In the genomic region with DNA sequence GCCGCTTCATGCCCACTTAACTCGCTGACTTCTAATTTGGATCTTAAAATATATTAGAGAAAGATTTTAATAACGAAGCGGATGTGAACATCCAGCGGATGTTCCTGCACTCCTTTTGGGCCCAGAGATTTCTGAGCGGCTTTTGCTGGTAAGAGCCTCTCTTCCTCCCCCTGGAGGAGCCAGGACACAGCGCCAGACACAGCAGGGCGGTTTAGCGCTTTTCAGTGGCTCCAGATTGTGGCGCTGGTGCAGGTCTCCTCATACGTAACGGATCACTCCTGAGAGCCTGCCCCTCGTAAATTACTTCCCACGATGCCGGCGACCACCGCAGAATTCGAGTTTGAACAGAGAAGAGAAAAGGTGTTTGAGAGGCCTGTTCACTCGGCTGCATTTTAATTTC, we compare ENCODE assay signal across 7 mouse cellular contexts. TPM values are rescaled to one million over a fixed set of nuclear protein-coding genes. Genes with fewer than 3 reads are reported as not detected.
A peak's percentile ranks its signal among the peaks of the same experiment; 100 is the strongest.
DNase-seq lines count a peak whose midpoint lies in the region; ATAC-seq lines count a peak whose summit lies in the region.

No protein-coding gene starts in this region.

- 0 out of 2 replicates have a peak, but pooled peaks cover 3% of the 10 kb centered on the region for H3K4me1 ChIP-seq in heart, embryonic 11.5 days (ENCODE audit: control insufficient read depth, insufficient read depth, low read length)
- H3K4me1 ChIP-seq in midbrain, embryonic 16.5 days (ENCODE audit: control insufficient read depth, insufficient read depth, low read length) = peaks cover 12% of the 10 kb centered on the region

- H3K9me3 ChIP-seq in heart, embryonic 11.5 days (replicated peaks; ENCODE audit: control insufficient read depth, low read length) = no peaks in the 10 kb centered on the region
- no peaks in the 10 kb centered on the region for H3K9me3 ChIP-seq in midbrain, embryonic 16.5 days (replicated peaks; ENCODE audit: control insufficient read depth, low read length, poor library complexity, severe bottlenecking)

- peak overlapping the region; percentile 54; the same call in 1 of the 2 replicates for H3K9ac ChIP-seq in heart, embryonic 11.5 days (ENCODE audit: low read depth, low read length)
- peak overlapping the region; percentile 33; the same call in 1 of the 2 replicates for H3K9ac ChIP-seq in midbrain, embryonic 16.5 days (ENCODE audit: low read depth, low read length)

- no peak overlapping the region for H3K27ac ChIP-seq in heart, embryonic 11.5 days (ENCODE audit: low read depth, low read length)
- H3K27ac ChIP-seq in midbrain, embryonic 16.5 days (ENCODE audit: low read length) = no peak overlapping the region; the same call in 1 of the 2 replicates

- H3K4me3 ChIP-seq in heart, embryonic 11.5 days (ENCODE audit: low read depth, low read length) = peak overlapping the region; percentile 35
- peak overlapping the region; percentile 25 for H3K4me3 ChIP-seq in midbrain, embryonic 16.5 days (ENCODE audit: low read depth, low read length)

- DNase-seq in adrenal gland, postnatal 36 days = peak; percentile 72 to 73
- peak; percentile 89 for DNase-seq in embryo, embryonic 10 days (ENCODE audit: low spot score)
- DNase-seq in kidney, adult 9 months = peak; percentile 56
- peak; percentile 52 for DNase-seq in liver
- DNase-seq in testis, postnatal 10 days (ENCODE audit: low spot score) = peak; percentile 66

- ATAC-seq in heart, embryonic 11.5 days (replicated peaks; ENCODE audit: insufficient number of reproducible peaks, low FRiP score, low TSS enrichment) = no peak
- ATAC-seq in midbrain, embryonic 16.5 days = peak; percentile 83

- 2% methylated on average over 19 of the region's 19 CpGs for WGBS in heart, embryonic 11.5 days (ENCODE audit: insufficient replicate concordance)
- whole genome bisulfite sequencing in midbrain, embryonic 16.5 days = 2% methylated on average over 19 of the region's 19 CpGs

- no peaks in the 10 kb centered on the region for H3K36me3 ChIP-seq in heart, embryonic 11.5 days (ENCODE audit: control insufficient read depth, insufficient read depth, low read length)
- no peaks in the 10 kb centered on the region for H3K36me3 ChIP-seq in midbrain, embryonic 16.5 days (ENCODE audit: control insufficient read depth, insufficient read depth, low read length)

- H3K27me3 ChIP-seq in heart, embryonic 11.5 days (ENCODE audit: control insufficient read depth, insufficient read depth, low read length) = peaks cover 10% of the 10 kb centered on the region; the same call in 1 of the 2 replicates
- H3K27me3 ChIP-seq in midbrain, embryonic 16.5 days (ENCODE audit: control insufficient read depth, insufficient read depth, low read depth, low read length) = peaks cover 6% of the 10 kb centered on the region; the same call in 1 of the 2 replicates

- peak overlapping the region; percentile 65 for H3K4me2 ChIP-seq in heart, embryonic 11.5 days
- H3K4me2 ChIP-seq in midbrain, embryonic 16.5 days (ENCODE audit: low read length) = peak overlapping the region; percentile 51

RNA-seq across cellular contexts. Expression of gene Snx11, which starts 41.5 kb away (rescaled TPM):
- total RNA-seq in adrenal gland, postnatal 36 days (2021) = 10 to 100 TPM; 21.1 to 35.0 TPM
- 6.8 and 7.0 TPM in 2 replicates for polyA plus RNA-seq in heart, embryonic 11.5 days (2014; fragmentation: Nextera tagmentation; extraction: Ambion mirVana)
- polyA plus RNA-seq in midbrain, embryonic 16.5 days (2015; fragmentation: Nextera tagmentation; extraction: Ambion mirVana) = 46.7 TPM in 2 replicates

RNA-seq across cellular contexts. Expression of gene Cbx1, which starts 53.0 kb away (rescaled TPM):
- total RNA-seq in adrenal gland, postnatal 36 days (2021) = 10 to 100 TPM; 77.2 to 78.2 TPM
- 50.7 and 60.0 TPM in 2 replicates for polyA plus RNA-seq in heart, embryonic 11.5 days (2014; fragmentation: Nextera tagmentation; extraction: Ambion mirVana)
- 56.2 and 66.3 TPM in 2 replicates for polyA plus RNA-seq in midbrain, embryonic 16.5 days (2015; fragmentation: Nextera tagmentation; extraction: Ambion mirVana)
